Mouse (Mus musculus): ENCODE measurements around the gene Ranbp6. TPM values are rescaled to one million over a fixed set of nuclear protein-coding genes. Genes with fewer than 3 reads are reported as not detected.

Gene Ranbp6
- polyA plus RNA-seq, 1 experiment from 2014 or later: 9.9 TPM

DNA sequence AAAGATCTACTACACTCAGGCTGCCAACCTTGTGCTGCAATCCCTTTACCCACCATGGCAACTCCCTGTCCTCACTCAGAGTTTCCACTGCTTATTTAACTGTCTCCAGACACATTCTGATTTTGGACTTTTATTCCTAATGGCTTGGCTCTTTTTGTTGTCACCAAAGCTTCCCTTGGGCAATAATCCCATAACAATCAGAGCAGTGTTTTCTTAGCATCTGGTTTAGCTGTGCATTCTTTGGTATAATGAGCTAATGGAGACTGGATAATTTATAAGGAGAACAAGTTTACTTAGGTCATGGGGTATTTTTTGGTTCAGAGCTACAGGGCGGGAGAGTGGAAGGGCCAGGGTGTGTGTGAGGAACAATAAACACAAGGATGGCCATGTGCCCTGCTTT is 25.4 kb upstream of the Ranbp6 start:
- H3K4me2 ChIP-seq: no peak overlapping the region
- no peak for ATAC-seq
- no peak overlapping the region for H3K9ac ChIP-seq
- no peaks in the 10 kb centered on the region for H3K9me3 ChIP-seq (replicated peaks)
- WGBS (ENCODE audit: insufficient replicate concordance): 69% methylated on average over 1 of the region's 1 CpGs
- H3K4me3 ChIP-seq: no peak overlapping the region
- no peaks in the 10 kb centered on the region for H3K36me3 ChIP-seq
- H3K27me3 ChIP-seq (replicated peaks): no peaks in the 10 kb centered on the region
- H3K27ac ChIP-seq: no peak overlapping the region
- H3K4me1 ChIP-seq: no peaks in the 10 kb centered on the region

- Histone ChIP-seq H3K4me1 (no peaks in the 10 kb centered on the region), H3K4me2 (no peak overlapping the region), H3K36me3 (no peaks in the 10 kb centered on the region), H3K9me3 (replicated peaks) (no peaks in the 10 kb centered on the region), H3K9ac (no peak overlapping the region), H3K4me3 (no peak overlapping the region), H3K27ac (no peak overlapping the region), H3K27me3 (replicated peaks) (no peaks in the 10 kb centered on the region)
- no peak for ATAC-seq
- 56% methylated on average over 3 of the region's 3 CpGs for WGBS (ENCODE audit: insufficient replicate concordance)
These were observed 22.7 kb upstream of the Ranbp6 start for GRCm38 (mm10) chr19:29835364-29836034.

DNA sequence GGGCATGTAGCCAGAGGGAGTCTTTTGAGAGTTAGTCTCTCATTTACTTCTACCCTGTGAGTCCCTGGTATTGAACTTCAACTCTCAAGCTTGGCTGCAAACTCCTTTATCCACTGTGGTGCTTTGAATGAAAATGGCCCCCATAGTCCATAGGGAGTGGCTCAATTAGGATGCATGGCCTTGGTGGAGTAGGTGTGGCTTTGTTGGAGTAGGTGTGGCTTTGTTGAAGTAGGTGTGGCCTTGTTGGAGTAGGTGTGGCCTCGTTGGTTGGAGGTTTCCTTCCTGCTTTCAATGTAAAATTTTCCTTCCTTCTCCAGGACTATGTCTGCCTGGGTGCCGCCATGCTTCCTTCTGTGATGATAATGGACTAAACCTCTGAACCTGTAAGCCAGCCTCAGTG is 18.1 kb upstream of the Ranbp6 start:
- Histone ChIP-seq H3K27ac (no peak overlapping the region), H3K9ac (no peak overlapping the region), H3K9me3 (replicated peaks) (no peaks in the 10 kb centered on the region), H3K4me3 (no peak overlapping the region), H3K4me1 (no peaks in the 10 kb centered on the region), H3K4me2 (no peak overlapping the region), H3K36me3 (no peaks in the 10 kb centered on the region), H3K27me3 (replicated peaks) (no peaks in the 10 kb centered on the region)
- no peak for ATAC-seq
- WGBS (ENCODE audit: insufficient replicate concordance): 57% methylated on average over 2 of the region's 2 CpGs

DNA sequence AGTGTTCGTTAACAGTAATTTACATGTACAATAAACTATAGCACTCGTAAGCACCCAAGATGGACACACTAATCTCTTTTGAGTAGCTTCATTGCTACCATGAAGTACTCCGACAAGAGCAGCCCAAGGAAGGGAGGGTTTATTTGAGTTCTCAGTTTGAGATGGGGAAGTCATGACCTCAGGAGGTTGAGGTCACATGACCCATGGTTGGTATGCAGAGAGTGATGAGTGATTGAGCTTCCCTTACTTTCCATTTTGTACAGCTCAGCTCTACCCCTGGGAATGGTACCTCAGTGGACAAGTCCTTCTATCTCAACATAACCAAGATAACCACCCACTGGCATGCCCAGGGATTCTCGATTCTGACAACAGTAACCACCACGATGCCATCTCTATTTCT is 15.8 kb upstream of the Ranbp6 start:
- no peaks in the 10 kb centered on the region for H3K4me1 ChIP-seq
- WGBS (ENCODE audit: insufficient replicate concordance): 57% methylated on average over 5 of the region's 5 CpGs
- H3K9ac ChIP-seq: no peak overlapping the region
- H3K27ac ChIP-seq: no peak overlapping the region
- no peak for ATAC-seq
- H3K4me2 ChIP-seq: no peak overlapping the region
- H3K4me3 ChIP-seq: no peak overlapping the region
- H3K36me3 ChIP-seq: no peaks in the 10 kb centered on the region
- H3K27me3 ChIP-seq (replicated peaks): no peaks in the 10 kb centered on the region
- no peaks in the 10 kb centered on the region for H3K9me3 ChIP-seq (replicated peaks)

DNA sequence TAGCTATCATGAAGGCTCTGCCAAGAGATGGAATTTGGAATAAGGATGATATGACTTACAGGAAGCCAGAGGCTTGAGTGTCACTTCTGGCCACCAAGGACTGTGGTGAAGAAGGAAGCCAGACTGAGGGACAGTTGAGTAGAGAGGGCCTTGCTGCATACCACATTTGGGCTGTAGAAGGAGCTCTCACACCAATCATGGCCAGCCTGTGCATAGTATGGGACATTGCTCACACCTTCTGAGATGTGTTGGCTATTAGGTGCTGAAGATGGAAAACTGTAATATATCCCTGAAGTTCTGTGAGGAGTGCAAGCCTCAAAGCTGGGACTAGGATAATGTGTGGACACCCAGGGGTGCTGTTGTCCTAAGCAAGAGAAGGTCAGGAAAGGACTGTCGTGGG is 13.9 kb upstream of the Ranbp6 start:
- H3K27ac ChIP-seq: no peak overlapping the region
- no peaks in the 10 kb centered on the region for H3K9me3 ChIP-seq (replicated peaks)
- H3K36me3 ChIP-seq: no peaks in the 10 kb centered on the region
- no peak overlapping the region for H3K4me3 ChIP-seq
- H3K4me1 ChIP-seq: no peaks in the 10 kb centered on the region
- 59% methylated on average over 1 of the region's 1 CpGs for WGBS (ENCODE audit: insufficient replicate concordance)
- no peak overlapping the region for H3K4me2 ChIP-seq
- no peaks in the 10 kb centered on the region for H3K27me3 ChIP-seq (replicated peaks)
- ATAC-seq: no peak
- no peak overlapping the region for H3K9ac ChIP-seq

DNA sequence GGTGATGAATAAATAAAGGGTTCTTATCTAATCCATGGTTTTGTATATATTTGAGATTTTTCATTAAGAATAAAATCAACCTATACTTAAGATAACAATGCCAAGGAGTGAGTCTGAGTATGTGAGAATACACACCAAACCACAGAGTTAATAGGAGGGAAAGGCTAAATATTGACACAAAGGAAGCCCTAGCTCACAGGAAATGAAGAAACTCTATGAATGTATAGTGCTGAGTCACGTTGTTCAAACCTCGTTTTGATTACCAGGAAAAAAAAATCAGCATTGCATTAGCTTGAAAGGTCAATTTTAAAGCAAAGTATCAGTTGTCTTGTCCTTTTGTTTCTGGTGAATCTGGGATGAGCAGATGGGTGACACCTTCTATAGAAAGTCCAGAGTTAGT is 12.2 kb upstream of the Ranbp6 start:
- Histone ChIP-seq H3K4me3 (no peak overlapping the region), H3K4me1 (no peaks in the 10 kb centered on the region), H3K4me2 (no peak overlapping the region), H3K9ac (no peak overlapping the region), H3K36me3 (no peaks in the 10 kb centered on the region), H3K27ac (no peak overlapping the region), H3K9me3 (replicated peaks) (no peaks in the 10 kb centered on the region), H3K27me3 (replicated peaks) (no peaks in the 10 kb centered on the region)
- no peak for ATAC-seq
- 17% methylated on average over 2 of the region's 2 CpGs for WGBS (ENCODE audit: insufficient replicate concordance)

GRCm38 (mm10) chr19:29824034-29824700 is 11.4 kb upstream of the Ranbp6 start:
- H3K36me3 ChIP-seq: no peaks in the 10 kb centered on the region
- H3K4me3 ChIP-seq: no peak overlapping the region
- no peak overlapping the region for H3K4me2 ChIP-seq
- no peak overlapping the region for H3K27ac ChIP-seq
- H3K9ac ChIP-seq: no peak overlapping the region
- no peaks in the 10 kb centered on the region for H3K9me3 ChIP-seq (replicated peaks)
- H3K4me1 ChIP-seq: no peaks in the 10 kb centered on the region
- ATAC-seq: no peak
- H3K27me3 ChIP-seq (replicated peaks): no peaks in the 10 kb centered on the region
- 48% methylated on average over 6 of the region's 6 CpGs for WGBS (ENCODE audit: insufficient replicate concordance)

DNA sequence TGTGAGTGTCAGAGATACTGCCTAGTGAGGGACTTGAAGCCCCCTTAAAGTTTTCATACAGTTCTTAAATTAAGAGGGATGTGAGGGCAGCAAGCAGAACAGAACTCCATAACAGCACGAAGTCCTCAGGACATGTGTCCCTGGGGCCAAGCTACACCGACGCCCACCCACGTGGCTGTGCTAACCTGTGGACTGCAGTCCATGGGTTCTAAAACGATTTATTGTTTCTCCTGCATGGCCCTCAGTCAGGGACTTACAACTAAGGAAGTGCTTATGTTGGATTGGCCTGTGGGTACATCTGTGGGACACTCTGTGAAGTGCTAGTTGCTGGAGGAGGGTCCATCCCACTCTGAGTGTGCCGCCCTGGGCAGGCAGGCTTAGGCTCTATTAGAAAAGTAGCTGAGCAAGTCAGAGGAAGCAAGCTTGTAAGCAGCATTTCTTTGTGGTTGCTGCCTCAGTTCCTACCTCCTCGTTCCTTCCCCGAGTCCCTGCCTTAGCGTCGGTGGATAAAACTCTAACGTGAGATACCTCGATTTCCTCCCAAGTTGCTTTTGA is 10.8 kb upstream of the Ranbp6 start:
- Histone ChIP-seq H3K9ac (no peak overlapping the region), H3K4me2 (no peak overlapping the region), H3K4me1 (no peaks in the 10 kb centered on the region), H3K27me3 (replicated peaks) (no peaks in the 10 kb centered on the region), H3K4me3 (no peak overlapping the region), H3K27ac (no peak overlapping the region), H3K9me3 (replicated peaks) (no peaks in the 10 kb centered on the region), H3K36me3 (no peaks in the 10 kb centered on the region)
- 46% methylated on average over 12 of the region's 12 CpGs for WGBS (ENCODE audit: insufficient replicate concordance)
- ATAC-seq: no peak

DNA sequence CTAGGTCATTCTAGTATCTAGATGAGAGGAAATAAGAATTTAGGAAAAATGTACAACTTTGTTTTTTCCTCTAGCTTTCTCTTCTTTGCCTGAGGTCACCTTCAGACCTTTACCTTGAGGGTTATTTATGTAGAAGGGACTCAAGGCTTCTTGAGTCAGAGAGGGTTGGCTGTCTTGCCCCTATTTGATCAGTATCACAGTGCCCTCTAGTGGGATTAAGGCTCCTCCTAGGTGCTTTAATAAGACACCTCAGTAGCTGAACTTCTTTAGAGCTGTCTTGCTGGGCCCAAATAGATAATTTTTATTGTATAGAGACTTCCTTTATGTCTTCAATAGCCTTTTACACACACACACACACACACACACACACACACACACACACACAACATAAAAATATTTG is 8.2 kb upstream of the Ranbp6 start:
- ATAC-seq: no peak
- no peak overlapping the region for H3K4me2 ChIP-seq
- H3K27me3 ChIP-seq (replicated peaks): no peaks in the 10 kb centered on the region
- H3K9ac ChIP-seq: no peak overlapping the region
- no peaks in the 10 kb centered on the region for H3K9me3 ChIP-seq (replicated peaks)
- H3K4me1 ChIP-seq: no peaks in the 10 kb centered on the region
- H3K36me3 ChIP-seq: no peaks in the 10 kb centered on the region
- no peak overlapping the region for H3K4me3 ChIP-seq
- no peak overlapping the region for H3K27ac ChIP-seq

DNA sequence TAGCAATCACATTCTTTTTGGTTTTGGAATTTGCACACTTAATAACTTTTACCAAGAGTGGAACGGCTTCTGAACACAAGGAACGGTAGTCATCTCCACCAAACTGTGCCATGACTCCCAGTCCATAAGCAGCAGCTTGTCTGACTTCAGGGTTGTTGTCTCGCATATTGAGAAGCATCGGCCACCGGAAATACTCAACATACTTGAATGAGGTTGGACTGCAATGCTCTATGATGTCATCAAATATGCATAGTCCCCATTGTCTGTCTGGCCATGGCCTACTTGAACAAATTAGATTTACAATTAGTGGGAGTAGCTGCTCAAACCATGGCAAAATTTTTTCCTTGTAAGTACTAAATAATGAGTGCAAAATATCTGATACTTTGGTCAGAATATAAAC is 2.8 kb downstream of the Ranbp6 start:
- no peak for ATAC-seq
- Histone ChIP-seq H3K9ac (no peak overlapping the region), H3K9me3 (replicated peaks) (no peaks in the 10 kb centered on the region), H3K4me3 (no peak overlapping the region), H3K4me1 (peaks cover 27% of the 10 kb centered on the region), H3K27ac (no peak overlapping the region), H3K27me3 (replicated peaks) (no peaks in the 10 kb centered on the region), H3K4me2 (no peak overlapping the region), H3K36me3 (peaks cover 28% of the 10 kb centered on the region)
- 89% methylated on average over 5 of the region's 5 CpGs for WGBS (ENCODE audit: insufficient replicate concordance)

DNA sequence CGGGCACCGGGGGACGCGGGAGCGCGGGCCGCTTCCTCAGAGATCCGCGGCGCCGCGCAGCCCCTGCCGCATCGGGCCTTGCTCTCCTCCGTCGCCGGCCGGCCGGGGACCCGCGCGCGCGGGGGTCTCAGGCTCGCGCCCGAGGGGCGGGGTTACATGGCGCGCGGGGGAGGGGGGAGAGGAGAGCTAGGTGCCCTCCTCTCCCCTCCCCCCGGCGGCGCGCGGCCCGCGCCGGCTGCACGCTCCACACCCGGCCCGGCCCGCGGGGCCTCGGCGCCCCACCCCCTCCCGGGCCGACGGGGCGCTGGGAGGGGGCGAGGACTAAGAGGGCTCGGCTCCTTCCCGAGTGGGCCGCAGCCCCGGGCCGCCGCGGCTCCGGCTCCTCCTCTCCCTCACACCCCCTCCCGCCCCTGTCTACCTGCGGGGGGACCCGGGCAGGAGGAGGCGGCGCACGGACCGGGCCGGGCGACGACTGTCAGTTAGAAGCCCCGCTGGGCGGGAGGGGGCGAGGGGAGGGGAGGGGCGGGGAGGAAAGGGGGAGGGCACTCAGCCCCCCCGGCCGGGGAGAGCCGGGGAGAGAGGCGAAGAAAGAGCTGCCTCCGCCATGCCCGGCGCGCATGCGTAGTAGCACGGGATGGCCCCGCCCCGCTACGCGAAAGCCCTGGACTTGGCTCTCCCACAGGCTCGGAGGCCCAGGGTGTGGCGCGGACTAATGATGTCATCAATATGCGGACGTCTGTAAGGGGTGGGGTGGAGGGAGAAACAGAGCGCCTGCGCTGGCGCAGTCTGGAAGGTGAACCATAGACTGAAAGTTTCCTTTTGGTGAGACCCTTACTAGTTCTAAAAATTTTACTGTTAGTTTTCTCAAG is 6.6 kb downstream of the Ranbp6 start, which contains the start of gene 9930021J03Rik:
9930021J03Rik (minus strand) TSS at position 73 of the 869 bp plus-strand sequence.
- H3K27me3 ChIP-seq (replicated peaks): no peaks in the 10 kb centered on the region

More for the DNA sequence above, 6.6 kb downstream of the Ranbp6 start, which contains the start of gene 9930021J03Rik:
- under 1% methylated on average over 47 of the region's 95 CpGs for WGBS (ENCODE audit: insufficient replicate concordance)
- Histone ChIP-seq H3K36me3 (peaks cover 26% of the 10 kb centered on the region), H3K9me3 (replicated peaks) (no peaks in the 10 kb centered on the region), H3K4me3 (peak within 1 kb of the TSS; percentile 97), H3K4me1 (peaks cover 28% of the 10 kb centered on the region), H3K27ac (peak within 1 kb of the TSS; percentile 88), H3K4me2 (peak within 1 kb of the TSS; percentile 98), H3K9ac (peak within 1 kb of the TSS; percentile 93)
- peak; percentile 93 for ATAC-seq
